Mouse (Mus musculus) liver, postnatal 0 days (tissue): Measurements from ENCODE around the gene Habp4.

Experiments used
- CTCF ChIP-seq: sonication (generic); IDR thresholded peaks from 2 replicates; pipeline ENCODE4 v1.5.1; 2016; ENCODE audit warnings: antibody characterized with exemption, low read depth
- EP300 ChIP-seq: IDR thresholded peaks from 2 replicates; pipeline ENCODE4 v1.6.1; 2016; ENCODE audit warnings: antibody characterized with exemption, low read depth, mild to moderate bottlenecking

DNA sequence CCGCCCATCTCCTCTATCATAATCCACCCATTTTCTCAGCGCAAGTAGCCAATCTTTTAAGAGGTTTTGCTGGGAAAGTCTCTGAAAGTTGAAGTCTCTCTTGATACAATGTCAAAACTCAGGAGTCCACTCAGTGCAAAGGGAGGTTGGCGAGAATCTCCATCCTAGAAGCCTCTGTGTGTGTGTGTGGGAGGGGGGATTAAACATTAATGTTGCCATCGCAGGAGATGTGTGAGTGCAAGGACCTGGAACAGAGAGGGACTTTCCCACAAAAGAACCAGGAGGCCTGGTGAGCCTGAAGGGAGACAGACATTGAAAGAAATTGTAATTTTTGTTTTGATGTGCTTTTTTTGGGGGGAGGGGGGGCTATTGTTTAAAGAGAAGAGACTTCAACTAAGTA, 36.7 kb downstream of the Habp4 start:
- TF ChIP-seq EP300 (no peak), CTCF (no peak)
